Mouse (Mus musculus) forebrain, embryonic 12.5 days (tissue): ENCODE measurements around the gene Snx1. TPM values are rescaled to one million over a fixed set of nuclear protein-coding genes. Genes with fewer than 3 reads are reported as not detected.

Experiments
- ATAC-seq: fragments of 200-750 bp; cut with Nextera tagmentation; 2 replicates; pipeline ENCODE4 v1.8.0; 2017; ENCODE audit warnings: moderate TSS enrichment; ENCODE audit not compliant: low FRiP score
- H3K27ac ChIP-seq: fragments of 300-500 bp; sonication (generic); 2 replicates; pipeline ENCODE4 v1.5.1; 2016; ENCODE audit warnings: mild to moderate bottlenecking
- H3K27me3 ChIP-seq: fragments of 300-500 bp; sonication (generic); 2 replicates; pipeline ENCODE4 v1.6.1; 2016; ENCODE audit warnings: mild to moderate bottlenecking
- H3K36me3 ChIP-seq: fragments of 300-500 bp; sonication (generic); replicated peaks from 2 replicates; pipeline ENCODE4 v1.6.1; 2016; ENCODE audit warnings: mild to moderate bottlenecking
- H3K4me1 ChIP-seq: fragments of 300-500 bp; sonication (generic); 2 replicates; pipeline ENCODE4 v1.6.1; 2016
- H3K4me2 ChIP-seq: fragments of 300-500 bp; sonication (generic); 2 replicates; pipeline ENCODE4 v1.6.1; 2016; ENCODE audit warnings: mild to moderate bottlenecking, moderate library complexity
- H3K4me3 ChIP-seq: fragments of 300-500 bp; sonication (generic); replicated peaks from 2 replicates; pipeline ENCODE4 v1.5.1; 2016; ENCODE audit warnings: mild to moderate bottlenecking
- H3K9ac ChIP-seq: fragments of 300-500 bp; sonication (generic); 2 replicates; pipeline ENCODE4 v1.6.1; 2016; ENCODE audit warnings: mild to moderate bottlenecking
- H3K9me3 ChIP-seq: fragments of 300-500 bp; sonication (generic); 2 replicates; pipeline ENCODE4 v1.6.1; 2016
- WGBS: fragments of 180-500 bp; shearing (Covaris S2); methylation state at CpG from one replicate; pipeline ENCODE4 v1.1.7; 2016; 5-methylcytosine and 5-hydroxymethylcytosine counted together
- polyA plus RNA-seq: library from polyadenylated mRNA; unstranded; fragments of >200 nt; fragmentation: Nextera tagmentation; extraction: Ambion mirVana; gene quantifications from 2 replicates; pipeline ENCODE4 v1.2.1, GENCODE M21; 2016

Gene Snx1
- polyA plus RNA-seq: 130 and 135 TPM in 2 replicates

DNA sequence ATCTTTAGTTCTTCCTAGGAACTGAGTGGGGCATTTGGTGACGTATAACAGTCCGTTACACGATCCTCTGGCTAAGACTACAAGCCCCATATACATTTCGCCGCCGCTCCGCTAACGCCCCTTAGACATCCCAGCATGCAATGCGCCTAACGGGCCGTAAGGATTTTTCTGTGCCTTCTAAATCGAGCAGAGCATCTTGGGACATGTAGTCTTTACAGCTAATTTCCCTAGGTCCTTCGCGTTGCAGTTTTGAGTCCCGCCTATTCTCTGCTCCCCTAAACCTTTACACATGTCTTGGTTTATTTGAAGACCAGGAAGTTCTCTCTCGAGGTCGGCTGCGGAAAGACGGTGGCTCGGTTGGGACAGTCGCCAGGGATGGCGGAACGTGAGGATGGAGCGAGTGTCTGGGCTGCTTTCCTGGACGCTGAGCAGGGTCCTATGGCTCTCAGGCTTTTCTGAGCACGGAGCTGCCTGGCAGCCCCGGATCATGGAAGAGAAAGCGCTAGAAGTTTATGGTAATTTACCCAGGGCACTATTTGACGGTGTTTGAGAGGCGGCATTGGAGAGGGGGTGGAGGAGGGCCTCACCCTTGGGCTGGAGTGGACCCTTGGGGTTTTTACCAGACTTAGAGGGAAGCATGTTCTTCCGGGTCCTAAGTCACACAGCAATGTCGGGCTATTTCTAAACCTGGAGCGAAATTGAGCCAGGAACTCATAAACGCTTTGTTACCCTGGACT lies at the start of gene Snx1, which contains the start of gene Ciao2a:
Gene Snx1, minus strand, starts transcription at position 132 of the 737 bp plus-strand sequence.
Gene Ciao2a, plus strand, starts transcription at position 156 of the 737 bp plus-strand sequence.
- Histone ChIP-seq H3K4me2 (peak within 1 kb of the TSS; percentile 70), H3K36me3 (no peaks in the 10 kb centered on the region), H3K27me3 (no peaks in the 10 kb centered on the region), H3K9me3 (no peaks in the 10 kb centered on the region), H3K4me3 (peak within 1 kb of the TSS; percentile 53), H3K4me1 (peaks cover 41% of the 10 kb centered on the region), H3K9ac (peak within 1 kb of the TSS; percentile 68), H3K27ac (peak within 1 kb of the TSS; percentile 93)
- 3% methylated on average over 34 of the region's 34 CpGs for WGBS
- peak; percentile 69 for ATAC-seq

- no peak for ATAC-seq
- H3K4me3 ChIP-seq: no peak overlapping the region
- no peaks in the 10 kb centered on the region for H3K9me3 ChIP-seq
- no peak overlapping the region for H3K27ac ChIP-seq
- 88% methylated on average over 3 of the region's 3 CpGs for WGBS
- no peak overlapping the region for H3K4me2 ChIP-seq
- H3K27me3 ChIP-seq: no peaks in the 10 kb centered on the region
- H3K36me3 ChIP-seq: no peaks in the 10 kb centered on the region
- H3K9ac ChIP-seq: no peak overlapping the region
- peaks cover 20% of the 10 kb centered on the region for H3K4me1 ChIP-seq
Measured at GRCm38 (mm10) chr9:66174985-66175384, 48.6 kb upstream of the Snx1 start.

DNA sequence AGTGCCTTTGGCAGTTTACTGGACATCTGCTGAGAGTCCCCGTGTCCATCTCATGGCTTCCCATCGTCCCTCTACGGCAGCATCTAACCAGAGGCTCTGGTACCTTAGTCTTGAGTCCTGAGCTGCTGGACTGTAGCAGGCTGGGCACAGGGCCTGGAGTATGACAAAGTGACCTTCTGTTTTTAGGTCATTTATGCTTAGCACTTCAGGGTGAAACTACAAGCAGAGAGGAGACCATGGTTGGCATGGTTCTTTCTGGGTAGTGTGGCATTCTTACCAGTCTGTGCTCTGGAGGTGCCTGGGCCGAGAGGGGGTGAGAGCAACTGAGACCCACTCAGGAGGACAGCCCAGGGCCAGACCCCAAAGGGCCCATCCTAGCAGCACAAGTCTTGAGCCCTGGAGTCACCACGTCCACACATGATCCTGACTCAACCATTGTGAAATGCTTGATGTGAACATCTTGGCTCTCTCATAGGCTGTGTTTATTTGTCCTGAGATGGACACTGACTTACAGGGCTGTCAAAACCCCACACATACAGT lies 47.0 kb upstream of the Snx1 start:
- Histone ChIP-seq H3K9me3 (no peaks in the 10 kb centered on the region), H3K4me2 (no peak overlapping the region), H3K4me3 (no peak overlapping the region), H3K4me1 (peaks cover 26% of the 10 kb centered on the region), H3K9ac (no peak overlapping the region), H3K36me3 (no peaks in the 10 kb centered on the region), H3K27ac (no peak overlapping the region), H3K27me3 (no peaks in the 10 kb centered on the region)
- ATAC-seq: no peak
- WGBS: 91% methylated on average over 5 of the region's 5 CpGs

DNA sequence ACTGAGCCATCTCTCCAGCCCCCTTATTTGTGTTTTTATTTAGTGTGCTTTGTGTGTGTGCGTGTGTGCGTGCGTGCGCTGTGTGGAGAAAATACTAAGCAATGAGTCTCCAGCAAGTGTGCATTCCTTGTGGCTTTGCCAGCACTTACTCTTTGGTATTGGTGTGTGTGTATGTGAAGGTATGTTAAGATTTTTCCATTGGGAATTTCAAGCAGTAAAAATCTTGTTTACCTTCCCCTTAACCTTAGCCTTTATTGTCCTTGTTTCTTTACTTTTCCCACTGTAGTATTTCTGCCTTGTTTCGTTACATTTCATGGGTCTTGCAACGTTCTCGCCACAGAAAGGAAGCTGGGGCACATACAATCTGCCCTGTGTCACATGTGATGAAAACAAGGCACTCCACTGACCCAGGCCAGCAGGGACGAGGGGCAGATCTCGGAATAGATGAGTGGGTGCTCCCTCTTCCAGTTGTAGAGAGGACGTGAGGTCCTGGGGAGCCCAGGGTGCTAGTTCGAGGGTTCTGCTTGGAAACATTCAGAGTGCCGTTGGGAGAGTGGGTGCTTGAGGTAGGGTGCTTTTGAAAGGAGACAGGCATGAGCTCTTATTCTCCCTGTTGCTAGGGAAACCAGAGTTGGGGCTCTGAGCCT lies 45.0 kb upstream of the Snx1 start:
- Histone ChIP-seq H3K27ac (no peak overlapping the region), H3K36me3 (no peaks in the 10 kb centered on the region), H3K4me2 (no peak overlapping the region), H3K9me3 (no peaks in the 10 kb centered on the region), H3K4me3 (no peak overlapping the region), H3K4me1 (peaks cover 32% of the 10 kb centered on the region), H3K27me3 (no peaks in the 10 kb centered on the region), H3K9ac (no peak overlapping the region)
- ATAC-seq: no peak
- 55% methylated on average over 12 of the region's 12 CpGs for WGBS

DNA sequence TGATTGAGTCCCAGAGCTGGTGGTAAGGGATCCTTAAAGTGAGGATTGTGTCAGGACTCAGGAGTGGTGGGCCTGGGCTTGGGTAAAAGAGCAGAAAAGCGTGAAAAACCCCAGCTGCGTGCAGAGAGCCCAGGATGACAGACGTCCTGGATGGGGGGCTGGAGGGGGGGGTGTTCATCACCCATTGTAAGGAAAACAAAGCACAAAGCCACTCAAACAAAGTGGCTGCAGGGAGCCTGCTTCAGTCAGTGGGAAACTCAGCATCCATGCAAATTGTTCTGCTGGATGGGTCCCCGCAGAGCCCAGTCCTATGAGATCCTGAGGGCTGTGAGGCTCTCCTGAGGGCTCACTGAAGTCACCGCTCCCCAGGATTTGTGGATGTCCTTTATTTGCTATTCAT lies 44.1 kb upstream of the Snx1 start:
- no peaks in the 10 kb centered on the region for H3K9me3 ChIP-seq
- H3K27me3 ChIP-seq: no peaks in the 10 kb centered on the region
- H3K36me3 ChIP-seq: no peaks in the 10 kb centered on the region
- 0 out of 2 replicates have a peak, but pooled peaks have one; percentile 55 for ATAC-seq
- peak overlapping the region; percentile 65; the same call in 1 of the 2 replicates for H3K27ac ChIP-seq
- H3K4me1 ChIP-seq: peaks cover 38% of the 10 kb centered on the region
- no peak overlapping the region for H3K9ac ChIP-seq
- H3K4me2 ChIP-seq: no peak overlapping the region
- H3K4me3 ChIP-seq: no peak overlapping the region
- WGBS: 5% methylated on average over 5 of the region's 5 CpGs

GRCm38 (mm10) chr9:66168233-66168632 lies 41.8 kb upstream of the Snx1 start:
- no peak overlapping the region for H3K27ac ChIP-seq

GRCm38 (mm10) chr9:66167222-66167621 lies 40.8 kb upstream of the Snx1 start:
- H3K4me1 ChIP-seq: peaks cover 44% of the 10 kb centered on the region
- no peak overlapping the region for H3K4me2 ChIP-seq
- 90% methylated on average over 5 of the region's 5 CpGs for WGBS
- H3K9me3 ChIP-seq: no peaks in the 10 kb centered on the region
- H3K9ac ChIP-seq: no peak overlapping the region
- no peaks in the 10 kb centered on the region for H3K27me3 ChIP-seq
- no peak overlapping the region for H3K4me3 ChIP-seq
- no peak overlapping the region for H3K27ac ChIP-seq
- ATAC-seq: no peak
- H3K36me3 ChIP-seq: no peaks in the 10 kb centered on the region

More at GRCm38 (mm10) chr9:66168233-66168632, 41.8 kb upstream of the Snx1 start:
- ATAC-seq: no peak
- Histone ChIP-seq H3K4me3 (no peak overlapping the region), H3K4me2 (no peak overlapping the region), H3K27me3 (no peaks in the 10 kb centered on the region), H3K4me1 (peaks cover 44% of the 10 kb centered on the region), H3K9ac (no peak overlapping the region), H3K9me3 (no peaks in the 10 kb centered on the region), H3K36me3 (no peaks in the 10 kb centered on the region)
- WGBS: 21% methylated on average over 1 of the region's 1 CpGs

- no peaks in the 10 kb centered on the region for H3K36me3 ChIP-seq
- no peak overlapping the region for H3K9ac ChIP-seq
- H3K4me3 ChIP-seq: no peak overlapping the region
- 87% methylated on average over 9 of the region's 9 CpGs for WGBS
- H3K9me3 ChIP-seq: no peaks in the 10 kb centered on the region
- no peak for ATAC-seq
- H3K4me2 ChIP-seq: no peak overlapping the region
- peaks cover 16% of the 10 kb centered on the region for H3K27me3 ChIP-seq
- peaks cover 17% of the 10 kb centered on the region for H3K4me1 ChIP-seq
- H3K27ac ChIP-seq: no peak overlapping the region
Measured at GRCm38 (mm10) chr9:66162995-66163394, 36.6 kb upstream of the Snx1 start.

DNA sequence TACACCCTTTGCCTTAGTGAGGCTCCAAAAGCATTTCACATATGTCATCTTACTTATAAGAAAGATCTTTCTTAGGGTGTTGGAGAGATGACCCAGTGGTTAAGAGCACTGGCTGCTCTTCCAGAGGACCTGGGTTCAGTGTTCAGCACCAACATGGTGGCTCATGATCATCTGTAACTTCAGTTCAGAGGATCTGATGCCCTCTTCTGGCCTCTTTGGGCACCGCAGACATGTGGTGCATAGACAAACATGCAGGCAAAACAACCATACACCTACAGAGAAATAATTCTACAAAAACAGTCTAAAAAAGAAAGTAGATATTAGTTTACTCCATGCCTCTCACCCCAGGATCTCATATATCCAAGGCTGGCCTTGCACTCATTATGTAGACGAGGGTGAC lies 33.8 kb upstream of the Snx1 start:
- H3K9ac ChIP-seq: no peak overlapping the region
- no peak overlapping the region for H3K27ac ChIP-seq
- H3K9me3 ChIP-seq: no peaks in the 10 kb centered on the region
- WGBS: 91% methylated on average over 2 of the region's 2 CpGs
- H3K36me3 ChIP-seq: no peaks in the 10 kb centered on the region
- no peak for ATAC-seq
- peaks cover 32% of the 10 kb centered on the region for H3K27me3 ChIP-seq
- peaks cover 10% of the 10 kb centered on the region for H3K4me1 ChIP-seq
- no peak overlapping the region for H3K4me3 ChIP-seq
- H3K4me2 ChIP-seq: no peak overlapping the region

DNA sequence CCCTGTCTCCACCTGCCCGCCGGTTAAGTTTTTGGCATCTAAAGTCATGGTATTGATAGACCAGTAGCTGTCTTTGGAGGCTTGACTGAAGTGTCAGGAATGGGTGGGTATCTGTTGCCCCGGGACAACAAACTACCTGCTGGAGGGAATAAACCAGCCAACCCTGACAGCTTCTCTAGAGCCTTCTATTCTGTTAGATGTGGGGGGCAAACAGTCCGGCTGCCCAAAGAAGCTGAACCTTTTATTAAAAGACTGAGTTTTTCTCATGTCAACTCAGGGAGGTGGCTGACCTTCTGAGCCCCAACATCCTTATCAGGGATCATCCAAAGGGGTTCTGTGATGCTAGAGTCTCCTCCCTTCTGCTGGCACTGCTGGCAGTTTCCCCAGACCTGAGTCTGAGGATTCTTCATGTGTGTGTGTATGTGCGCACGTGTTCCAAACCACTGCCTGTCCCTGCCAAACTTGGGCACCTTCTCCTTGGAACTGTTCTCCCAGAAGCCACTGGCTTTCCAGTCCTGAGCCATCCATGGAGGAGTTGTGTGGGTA lies 32.6 kb upstream of the Snx1 start:
- H3K9ac ChIP-seq: no peak overlapping the region
- peaks cover 32% of the 10 kb centered on the region for H3K27me3 ChIP-seq
- 88% methylated on average over 6 of the region's 6 CpGs for WGBS
- no peak for ATAC-seq
- H3K36me3 ChIP-seq: no peaks in the 10 kb centered on the region
- H3K4me3 ChIP-seq: no peak overlapping the region
- no peaks in the 10 kb centered on the region for H3K9me3 ChIP-seq
- H3K4me1 ChIP-seq: peaks cover 8% of the 10 kb centered on the region
- H3K4me2 ChIP-seq: no peak overlapping the region; the same call in 1 of the 2 replicates
- no peak overlapping the region for H3K27ac ChIP-seq

DNA sequence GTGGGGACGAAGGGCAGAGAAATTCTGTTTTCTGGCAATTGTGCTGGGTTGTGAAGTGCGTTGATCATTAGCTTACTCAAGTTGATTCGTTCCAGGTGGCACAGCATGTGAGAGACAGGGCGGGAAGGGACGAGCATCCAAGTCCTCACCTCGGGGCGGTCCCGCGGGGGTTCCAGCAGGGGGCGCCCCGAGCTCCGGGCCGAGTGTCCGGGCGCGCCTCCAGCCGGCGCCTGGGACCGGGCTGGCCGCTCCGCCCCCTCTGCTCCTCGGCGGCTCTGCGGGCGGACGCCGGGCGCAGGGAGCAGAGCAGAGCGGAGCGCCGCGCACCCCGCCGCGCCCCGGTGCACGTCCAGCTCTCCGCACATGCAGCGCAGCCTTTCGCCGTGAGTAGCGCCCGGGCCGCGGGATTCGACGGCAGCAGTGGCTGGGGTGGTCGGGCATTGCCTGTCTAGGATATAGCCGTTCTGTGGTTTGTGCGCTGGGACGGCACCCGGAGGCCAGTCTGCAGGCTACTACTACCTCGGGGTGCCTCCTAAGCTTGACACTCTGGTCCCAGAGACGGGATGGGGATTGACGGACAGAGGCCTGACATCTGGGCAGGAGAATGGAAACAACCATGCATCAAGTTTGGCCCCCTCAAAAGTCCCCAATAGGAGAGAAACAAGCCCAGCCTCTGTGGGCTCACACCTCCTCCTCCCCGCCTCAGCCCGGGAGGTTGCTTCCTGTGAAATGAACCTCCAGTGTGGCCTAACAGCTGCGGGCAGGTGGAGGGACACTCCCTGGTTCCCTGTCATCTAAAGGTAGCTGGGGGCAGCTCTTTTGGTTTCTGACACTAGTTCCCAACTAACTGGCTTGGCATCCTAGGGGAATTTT lies 31.8 kb upstream of the Snx1 start, which contains the start of gene Dapk2:
Gene Dapk2, plus strand, starts transcription at position 266 of the 873 bp plus-strand sequence.
- 4% methylated on average over 57 of the region's 58 CpGs for WGBS
- ATAC-seq: peak; percentile 72

More for the DNA sequence above, 31.8 kb upstream of the Snx1 start, which contains the start of gene Dapk2:
- no peak within 1 kb of the TSS for H3K27ac ChIP-seq
- peaks cover 32% of the 10 kb centered on the region for H3K27me3 ChIP-seq
- H3K9ac ChIP-seq: peak within 1 kb of the TSS; percentile 55
- H3K36me3 ChIP-seq: no peaks in the 10 kb centered on the region
- peak within 1 kb of the TSS; percentile 43 for H3K4me3 ChIP-seq
- H3K4me1 ChIP-seq: peaks cover 8% of the 10 kb centered on the region
- peak within 1 kb of the TSS; percentile 62 for H3K4me2 ChIP-seq
- no peaks in the 10 kb centered on the region for H3K9me3 ChIP-seq
